Mouse (Mus musculus) heart, embryonic 15.5 days (tissue): Measurements from ENCODE around the gene Grhl1. TPM values are rescaled to one million over a fixed set of nuclear protein-coding genes. Genes with fewer than 3 reads are reported as not detected.
A peak's percentile ranks its signal among the peaks of the same experiment; 100 is the strongest.

Source experiments
- ATAC-seq: fragments of 200-750 bp; cut with Nextera tagmentation; replicated peaks from 2 replicates; pipeline ENCODE4 v1.8.0; 2017; ENCODE audit warnings: low read depth, moderate TSS enrichment; ENCODE audit not compliant: insufficient number of reproducible peaks, insufficient read depth, low FRiP score
- H3K27ac ChIP-seq: fragments of 300-500 bp; sonication (generic); 2 replicates; pipeline ENCODE4 v1.5.1; 2015; ENCODE audit warnings: mild to moderate bottlenecking, inconsistent platforms
- H3K27me3 ChIP-seq: fragments of 300-500 bp; sonication (generic); 2 replicates; pipeline ENCODE4 v1.6.1; 2015; ENCODE audit warnings: inconsistent platforms
- H3K36me3 ChIP-seq: fragments of 300-500 bp; sonication (generic); 2 replicates; pipeline ENCODE4 v1.6.1; 2015; ENCODE audit warnings: mild to moderate bottlenecking, inconsistent platforms
- H3K4me1 ChIP-seq: fragments of 300-500 bp; sonication (generic); replicated peaks from 2 replicates; pipeline ENCODE4 v1.6.1; 2015; ENCODE audit warnings: inconsistent platforms
- H3K4me2 ChIP-seq: fragments of 300-500 bp; sonication (generic); 2 replicates; pipeline ENCODE4 v1.6.1; 2015; ENCODE audit warnings: inconsistent platforms, mild to moderate bottlenecking, moderate library complexity
- H3K4me3 ChIP-seq: fragments of 300-500 bp; sonication (generic); 2 replicates; pipeline ENCODE4 v1.5.1; 2015; ENCODE audit warnings: mild to moderate bottlenecking, inconsistent platforms
- H3K9ac ChIP-seq: fragments of 300-500 bp; sonication (generic); 2 replicates; pipeline ENCODE4 v1.6.1; 2015; ENCODE audit warnings: mild to moderate bottlenecking, inconsistent platforms
- H3K9me3 ChIP-seq: fragments of 300-500 bp; sonication (generic); replicated peaks from 2 replicates; pipeline ENCODE4 v1.6.1; 2016; ENCODE audit warnings: inconsistent platforms
- WGBS: fragments of 180-500 bp; shearing (Covaris S2); methylation state at CpG from one replicate; pipeline ENCODE4 v1.1.7; 2015; ENCODE audit warnings: mixed read lengths; 5-methylcytosine and 5-hydroxymethylcytosine counted together
- polyA plus RNA-seq: library from polyadenylated mRNA; unstranded; fragments of >200 nt; fragmentation: Nextera tagmentation; extraction: Ambion mirVana; gene quantifications from 2 replicates; pipeline ENCODE4 v1.2.1, GENCODE M21; 2015

The Grhl1 gene
- polyA plus RNA-seq, 1 experiment from 2014 or later: 1.3 TPM

DNA sequence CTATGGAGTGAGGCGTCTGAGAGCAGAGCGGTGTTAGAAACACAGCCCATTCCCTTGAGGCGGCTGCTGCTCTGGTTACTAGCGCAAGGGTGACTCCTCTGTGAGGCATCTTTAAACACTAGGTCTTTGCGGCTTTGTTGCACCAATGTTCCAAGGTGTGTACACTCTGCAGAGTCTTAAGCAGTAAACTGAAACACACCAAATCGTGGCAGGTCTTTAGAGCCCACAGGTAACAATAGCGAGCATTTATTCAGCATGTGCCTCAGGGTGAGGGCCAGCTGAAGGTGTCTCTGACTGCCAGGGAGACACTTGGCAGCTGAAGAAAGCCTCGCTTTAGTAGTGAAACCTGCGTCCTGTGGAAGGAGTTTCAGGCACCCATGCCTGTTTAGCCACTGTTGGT, 20.0 kb downstream of the Grhl1 start:
- H3K27ac ChIP-seq: no peak overlapping the region
- 86% methylated on average over 9 of the region's 9 CpGs for WGBS
- H3K27me3 ChIP-seq: no peaks in the 10 kb centered on the region
- peaks cover 13% of the 10 kb centered on the region for H3K4me1 ChIP-seq
- H3K9me3 ChIP-seq: no peaks in the 10 kb centered on the region
- no peak overlapping the region for H3K4me3 ChIP-seq
- no peak for ATAC-seq
- no peak overlapping the region for H3K9ac ChIP-seq
- H3K4me2 ChIP-seq: no peak overlapping the region
- H3K36me3 ChIP-seq: no peaks in the 10 kb centered on the region

DNA sequence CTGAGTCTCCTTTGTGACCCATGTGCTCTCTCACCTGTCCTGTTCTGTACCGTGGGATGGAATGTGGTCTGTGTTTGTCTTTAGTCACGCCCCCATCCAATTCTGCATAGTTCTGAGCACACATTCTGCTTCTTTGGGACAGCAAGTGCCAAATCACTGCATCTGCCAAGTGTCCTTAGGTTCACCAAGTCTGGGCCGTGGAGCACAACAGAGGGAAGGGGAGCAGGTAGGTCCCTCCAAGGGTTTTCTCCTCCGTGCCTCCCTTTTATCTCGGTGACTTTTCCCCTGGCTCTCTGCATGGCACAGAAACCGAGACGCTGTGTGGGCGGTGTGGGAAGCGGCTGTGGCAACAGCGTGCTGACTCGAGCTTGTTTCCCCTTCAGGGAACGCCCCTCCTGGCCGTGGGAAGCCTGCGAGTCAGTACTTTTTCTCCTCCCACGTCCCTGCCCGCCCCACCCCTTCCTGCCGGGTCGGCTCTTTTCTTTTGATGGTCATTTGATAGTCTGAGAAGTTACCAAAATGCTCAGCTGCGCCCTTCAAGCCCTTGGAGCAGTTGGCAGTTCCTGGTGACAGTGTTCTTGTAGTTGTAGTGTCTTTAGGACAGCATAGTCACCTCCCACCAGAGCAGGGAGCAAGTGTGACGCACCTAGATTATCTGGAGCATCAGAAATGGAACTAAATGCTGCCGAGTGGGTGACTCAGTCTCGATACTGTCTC, 21.0 kb downstream of the Grhl1 start:
- Histone ChIP-seq H3K4me1 (peaks cover 13% of the 10 kb centered on the region), H3K4me3 (peak overlapping the region; percentile 32), H3K4me2 (peak overlapping the region; percentile 60), H3K36me3 (no peaks in the 10 kb centered on the region), H3K27ac (peak overlapping the region; percentile 9; the same call in 1 of the 2 replicates), H3K27me3 (no peaks in the 10 kb centered on the region), H3K9ac (no peak overlapping the region), H3K9me3 (no peaks in the 10 kb centered on the region)
- 12% methylated on average over 21 of the region's 22 CpGs for WGBS
- ATAC-seq: peak; percentile 72; the same call in 1 of the 2 replicates

DNA sequence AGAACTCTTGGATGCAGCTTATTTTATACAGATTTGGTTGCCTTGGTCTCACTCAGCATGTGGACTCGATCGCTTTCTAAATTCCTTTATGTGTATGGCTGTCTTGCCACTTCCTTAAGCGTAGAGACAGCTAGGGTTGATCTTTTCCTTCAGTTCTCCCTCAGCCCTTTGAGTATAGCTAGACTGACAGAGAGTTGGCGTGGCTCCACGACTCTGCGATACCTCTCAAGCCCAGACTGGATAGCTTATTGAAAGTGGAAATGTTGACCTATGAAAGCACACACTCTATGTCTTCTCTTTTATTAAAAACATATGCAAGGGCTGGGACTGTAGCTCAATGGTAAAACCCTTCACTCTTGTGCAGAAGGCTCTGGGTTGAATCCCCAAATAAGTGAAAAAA, 25.3 kb downstream of the Grhl1 start:
- Histone ChIP-seq H3K27ac (no peak overlapping the region), H3K4me2 (no peak overlapping the region), H3K4me3 (no peak overlapping the region), H3K36me3 (no peaks in the 10 kb centered on the region), H3K9me3 (no peaks in the 10 kb centered on the region), H3K27me3 (no peaks in the 10 kb centered on the region), H3K9ac (no peak overlapping the region), H3K4me1 (peaks cover 13% of the 10 kb centered on the region)
- 54% methylated on average over 6 of the region's 6 CpGs for WGBS
- no peak for ATAC-seq

DNA sequence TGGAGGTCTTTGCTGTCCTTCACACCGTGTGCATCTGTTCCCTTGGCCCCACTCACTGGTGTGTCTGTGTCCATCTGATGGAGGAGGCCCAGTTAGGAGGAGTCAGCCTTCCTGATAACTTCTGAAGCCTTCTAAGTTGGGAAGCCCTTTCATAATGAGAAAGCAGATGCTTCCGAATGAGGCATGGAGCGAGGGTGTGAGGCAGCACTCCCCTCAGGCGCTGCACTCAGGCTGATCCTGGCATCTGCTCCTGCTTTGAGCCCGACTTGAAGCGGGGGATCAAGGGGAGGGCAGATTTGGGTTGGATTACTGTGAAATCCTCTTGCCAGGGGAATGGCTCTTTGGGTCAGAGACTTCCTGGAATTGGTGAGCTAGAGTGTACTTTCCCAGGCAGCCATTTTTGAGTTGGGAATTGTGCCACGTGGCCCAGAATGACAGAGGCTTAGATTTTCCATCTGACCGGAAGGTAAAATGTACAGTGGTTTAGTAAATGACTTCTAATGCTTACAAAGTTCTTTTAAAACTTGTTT, 27.3 kb downstream of the Grhl1 start:
- Histone ChIP-seq H3K27ac (no peak overlapping the region), H3K27me3 (no peaks in the 10 kb centered on the region), H3K4me2 (no peak overlapping the region), H3K9me3 (no peaks in the 10 kb centered on the region), H3K4me1 (no peaks in the 10 kb centered on the region), H3K9ac (no peak overlapping the region), H3K36me3 (no peaks in the 10 kb centered on the region), H3K4me3 (no peak overlapping the region)
- no peak for ATAC-seq
- 66% methylated on average over 8 of the region's 8 CpGs for WGBS

DNA sequence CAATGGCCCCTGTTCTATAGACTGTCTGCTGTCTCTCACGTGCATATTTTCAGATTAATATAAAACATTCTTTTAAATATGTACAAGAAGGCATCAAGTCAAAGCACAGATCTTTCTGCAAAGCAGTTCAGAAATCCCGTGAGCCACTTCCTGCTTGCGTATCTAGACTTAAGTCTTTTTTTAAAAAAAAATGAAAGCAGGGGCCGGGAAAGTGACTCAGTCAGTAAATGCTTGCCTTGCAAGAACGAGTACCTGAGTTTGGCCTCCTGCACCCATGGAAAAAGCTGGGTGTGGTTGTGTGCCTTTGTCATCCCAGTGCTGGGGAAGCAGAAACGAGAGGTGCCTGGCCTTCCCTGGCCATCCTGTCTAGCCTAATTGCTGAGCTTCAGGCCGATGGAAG, 28.0 kb downstream of the Grhl1 start:
- no peak for ATAC-seq
- 80% methylated on average over 7 of the region's 7 CpGs for WGBS
- no peaks in the 10 kb centered on the region for H3K36me3 ChIP-seq
- no peaks in the 10 kb centered on the region for H3K9me3 ChIP-seq
- no peak overlapping the region for H3K27ac ChIP-seq
- no peak overlapping the region for H3K9ac ChIP-seq
- no peaks in the 10 kb centered on the region for H3K4me1 ChIP-seq
- no peaks in the 10 kb centered on the region for H3K27me3 ChIP-seq
- H3K4me2 ChIP-seq: no peak overlapping the region
- no peak overlapping the region for H3K4me3 ChIP-seq

DNA sequence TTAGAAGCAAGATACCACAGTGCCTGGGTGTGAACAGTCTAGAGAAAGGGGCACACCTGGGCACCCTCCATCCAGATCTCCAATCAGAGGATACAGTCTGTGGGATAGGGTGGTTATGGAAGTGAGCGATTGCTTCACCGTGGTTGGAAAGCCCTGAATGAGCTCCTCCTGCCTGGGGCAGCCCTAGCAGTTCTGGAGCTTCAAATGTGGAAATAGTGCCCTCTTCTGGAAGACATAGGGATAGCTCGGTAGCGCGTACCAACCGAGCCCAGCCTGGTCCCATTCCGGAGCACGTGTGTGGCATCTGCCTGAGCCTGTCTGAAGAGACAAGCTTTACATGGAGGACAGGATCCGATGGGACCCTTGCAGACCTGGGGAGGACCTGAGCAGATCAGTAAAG, 28.7 kb downstream of the Grhl1 start:
- H3K27me3 ChIP-seq: no peaks in the 10 kb centered on the region
- WGBS: 5% methylated on average over 9 of the region's 9 CpGs
- peak; percentile 51; the same call in 1 of the 2 replicates for ATAC-seq
- no peak overlapping the region for H3K4me2 ChIP-seq
- H3K4me3 ChIP-seq: no peak overlapping the region
- no peak overlapping the region for H3K9ac ChIP-seq
- H3K36me3 ChIP-seq: no peaks in the 10 kb centered on the region
- H3K4me1 ChIP-seq: no peaks in the 10 kb centered on the region
- H3K27ac ChIP-seq: no peak overlapping the region
- no peaks in the 10 kb centered on the region for H3K9me3 ChIP-seq

DNA sequence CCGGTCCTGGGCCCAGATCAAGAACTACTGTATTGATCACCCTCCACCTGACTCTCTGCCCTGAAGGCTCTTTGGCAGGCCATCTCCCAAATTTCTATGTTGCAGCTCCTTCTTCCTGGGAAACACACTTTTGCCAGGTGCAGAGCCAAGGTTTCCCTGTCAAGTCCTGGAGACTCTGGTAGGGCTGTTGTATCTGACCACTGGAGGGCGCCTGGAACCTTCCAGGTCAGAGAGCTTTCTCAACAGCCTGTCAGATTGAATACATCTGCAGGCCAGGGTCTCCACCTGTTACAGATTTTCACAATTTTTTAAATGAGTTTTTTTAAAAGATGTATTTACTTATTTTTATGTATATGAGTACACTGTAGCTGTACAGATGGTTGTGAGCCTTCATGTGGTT, 31.2 kb downstream of the Grhl1 start:
- ATAC-seq: no peak

DNA sequence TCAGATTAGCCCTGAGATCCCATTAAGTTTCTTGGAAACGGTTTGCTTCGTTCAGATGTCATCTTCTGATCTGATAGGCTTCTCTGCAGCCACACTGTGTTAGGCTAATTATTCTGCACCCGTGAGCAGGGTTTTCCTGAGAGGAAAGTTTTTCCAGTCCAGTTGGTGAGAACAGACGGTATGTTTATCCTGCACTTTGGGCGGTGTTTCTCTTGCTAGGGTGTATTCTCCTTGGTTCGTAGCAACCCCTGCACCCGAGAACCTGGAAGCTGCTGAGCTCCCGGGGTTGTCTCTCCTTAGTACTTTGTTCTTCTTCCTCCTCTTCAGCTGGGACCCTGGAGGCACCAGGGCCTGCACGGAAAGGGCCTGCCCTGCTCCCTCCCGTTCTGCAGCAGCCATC, 34.1 kb downstream of the Grhl1 start:
- Histone ChIP-seq H3K4me2 (no peak overlapping the region), H3K4me3 (no peak overlapping the region), H3K4me1 (no peaks in the 10 kb centered on the region), H3K9ac (no peak overlapping the region), H3K36me3 (no peaks in the 10 kb centered on the region), H3K9me3 (no peaks in the 10 kb centered on the region), H3K27me3 (no peaks in the 10 kb centered on the region), H3K27ac (no peak overlapping the region)
- no peak for ATAC-seq
- 70% methylated on average over 10 of the region's 10 CpGs for WGBS

More for the DNA sequence above, 31.2 kb downstream of the Grhl1 start:
- H3K4me2 ChIP-seq: no peak overlapping the region
- no peaks in the 10 kb centered on the region for H3K27me3 ChIP-seq
- no peaks in the 10 kb centered on the region for H3K9me3 ChIP-seq
- no peaks in the 10 kb centered on the region for H3K36me3 ChIP-seq
- WGBS: 38% methylated on average over 2 of the region's 2 CpGs
- no peak overlapping the region for H3K4me3 ChIP-seq
- no peak overlapping the region for H3K9ac ChIP-seq
- H3K27ac ChIP-seq: no peak overlapping the region
- no peaks in the 10 kb centered on the region for H3K4me1 ChIP-seq

DNA sequence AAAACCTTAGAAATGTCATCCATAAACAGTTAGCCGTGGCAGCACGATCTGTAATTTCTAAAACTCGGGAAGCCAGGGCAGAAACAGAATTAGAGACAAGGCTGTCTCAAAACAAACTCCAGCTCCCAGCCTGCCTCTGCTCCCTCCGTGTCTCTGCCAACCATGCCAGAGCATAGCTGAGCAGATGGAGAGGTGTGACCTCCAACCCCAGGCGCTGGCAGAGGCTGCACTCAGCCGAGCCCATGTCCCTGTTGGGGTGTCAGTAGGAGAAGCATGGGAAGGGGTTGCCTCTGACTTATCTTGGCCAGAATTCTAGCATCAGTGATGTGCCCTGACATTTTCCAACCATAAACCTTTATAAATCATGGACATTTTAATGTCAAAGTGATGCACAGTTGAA, 40.5 kb downstream of the Grhl1 start:
- Histone ChIP-seq H3K27ac (no peak overlapping the region), H3K9me3 (no peaks in the 10 kb centered on the region), H3K4me3 (no peak overlapping the region), H3K9ac (no peak overlapping the region), H3K27me3 (no peaks in the 10 kb centered on the region), H3K36me3 (no peaks in the 10 kb centered on the region), H3K4me2 (no peak overlapping the region), H3K4me1 (no peaks in the 10 kb centered on the region)
- no peak for ATAC-seq
- WGBS: 71% methylated on average over 6 of the region's 6 CpGs

DNA sequence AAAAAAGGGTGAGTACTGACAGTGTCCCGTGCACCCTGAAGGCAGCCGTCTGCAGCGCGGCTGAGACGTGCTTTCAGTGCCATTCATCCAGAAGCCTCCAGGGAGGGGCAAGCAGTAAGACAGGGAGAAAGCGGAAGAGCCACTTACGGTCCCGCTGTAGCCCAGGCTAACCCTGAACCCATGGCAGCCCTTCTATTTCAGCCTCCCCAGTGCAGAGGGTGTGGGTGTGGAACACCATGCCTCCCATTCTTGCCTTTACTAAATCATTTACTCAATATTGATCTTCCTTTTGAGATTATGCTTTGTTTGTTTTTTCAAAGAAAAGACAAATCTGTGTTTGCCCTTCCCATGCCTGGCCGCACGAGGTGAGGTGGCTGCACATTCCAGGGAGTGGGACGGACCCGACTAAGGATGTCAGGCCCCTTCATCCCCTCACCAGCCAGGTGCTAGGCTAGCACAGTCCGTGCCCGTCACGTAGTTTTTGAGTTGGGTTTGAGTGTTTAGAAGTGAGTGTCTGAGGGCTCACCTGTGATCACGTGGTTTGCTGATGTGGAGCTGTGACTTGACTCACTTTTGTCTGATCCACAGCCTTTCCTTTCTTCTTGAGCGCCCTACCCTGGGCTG, 42.5 kb downstream of the Grhl1 start:
- WGBS: 81% methylated on average over 17 of the region's 17 CpGs
- ATAC-seq: no peak
- H3K36me3 ChIP-seq: no peaks in the 10 kb centered on the region

DNA sequence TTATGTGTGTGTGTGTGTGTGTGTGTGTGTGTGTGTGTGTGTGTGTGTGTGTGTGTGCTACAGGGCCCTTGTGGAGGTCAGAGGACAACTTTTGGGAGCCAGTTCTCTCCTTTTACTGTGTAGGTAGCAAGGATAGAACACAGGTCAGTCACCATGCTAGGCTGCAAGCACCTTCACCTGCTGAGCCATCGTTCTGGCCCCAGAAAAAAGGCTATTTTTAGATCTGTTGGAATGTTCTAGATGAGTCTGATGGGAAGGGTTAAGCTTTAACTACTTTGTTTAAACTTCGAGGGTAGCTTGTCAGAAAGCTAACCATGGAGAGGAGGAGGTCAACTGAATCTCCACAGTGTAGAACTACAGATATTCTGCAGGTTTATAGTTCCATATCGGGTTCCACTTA, 43.1 kb downstream of the Grhl1 start:
- H3K36me3 ChIP-seq: no peaks in the 10 kb centered on the region
- H3K4me3 ChIP-seq: no peak overlapping the region
- H3K27me3 ChIP-seq: no peaks in the 10 kb centered on the region
- 64% methylated on average over 3 of the region's 3 CpGs for WGBS
- no peaks in the 10 kb centered on the region for H3K4me1 ChIP-seq
- H3K4me2 ChIP-seq: no peak overlapping the region
- H3K9ac ChIP-seq: no peak overlapping the region
- H3K9me3 ChIP-seq: no peaks in the 10 kb centered on the region
- H3K27ac ChIP-seq: no peak overlapping the region
- no peak for ATAC-seq

More for the DNA sequence above, 42.5 kb downstream of the Grhl1 start:
- H3K4me1 ChIP-seq: no peaks in the 10 kb centered on the region
- H3K27me3 ChIP-seq: no peaks in the 10 kb centered on the region
- no peak overlapping the region for H3K27ac ChIP-seq
- H3K4me2 ChIP-seq: no peak overlapping the region
- no peaks in the 10 kb centered on the region for H3K9me3 ChIP-seq
- H3K9ac ChIP-seq: no peak overlapping the region
- no peak overlapping the region for H3K4me3 ChIP-seq

DNA sequence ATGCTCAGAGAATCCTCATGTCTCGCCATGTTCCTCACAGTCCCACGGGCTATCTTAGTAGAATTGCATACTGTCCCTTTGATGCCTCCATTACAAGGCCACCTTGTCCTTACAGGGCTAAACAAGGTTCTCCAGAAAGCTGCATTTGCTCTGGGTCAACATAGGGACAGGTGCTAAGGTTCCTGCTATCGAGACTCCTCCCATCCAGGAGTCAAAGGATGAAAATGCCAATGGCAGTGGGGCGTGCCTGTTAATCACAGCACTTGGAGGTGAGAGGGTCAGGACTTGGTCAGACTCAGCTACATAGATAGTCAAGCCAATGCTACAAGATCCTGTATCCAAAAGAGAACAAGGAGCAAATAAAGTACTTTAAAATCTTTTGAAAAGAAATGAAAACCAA, 47.4 kb downstream of the Grhl1 start:
- H3K4me3 ChIP-seq: no peak overlapping the region
- 74% methylated on average over 4 of the region's 4 CpGs for WGBS
- ATAC-seq: no peak
- no peaks in the 10 kb centered on the region for H3K27me3 ChIP-seq
- H3K27ac ChIP-seq: no peak overlapping the region
- H3K9me3 ChIP-seq: no peaks in the 10 kb centered on the region
- no peak overlapping the region for H3K9ac ChIP-seq
- H3K36me3 ChIP-seq: no peaks in the 10 kb centered on the region
- H3K4me1 ChIP-seq: peaks cover 11% of the 10 kb centered on the region
- H3K4me2 ChIP-seq: no peak overlapping the region
